Mouse (Mus musculus): ENCODE results near the gene Ten1.

- no peak for TF ChIP-seq EP300 (IDR thresholded peaks at IDR 0.05; ENCODE audit: low read length)
- TF ChIP-seq CTCF (conservative IDR thresholded peaks at IDR 0.05 in 1 of 2, IDR thresholded peaks at IDR 0.05 in 1 of 2; ENCODE audit: low read depth in 2 of 2, low read length in 2 of 2) = no peak
- TF ChIP-seq MAFK (IDR thresholded peaks at IDR 0.05; ENCODE audit: insufficient replicate concordance, low read length) = no peak
- TF ChIP-seq POLR2A (IDR thresholded peaks at IDR 0.05; ENCODE audit: low read depth, low read length) = no peak
- no peak for TF ChIP-seq USF2 (conservative IDR thresholded peaks at IDR 0.05; ENCODE audit: low read depth, low read length)
- no peak for TF ChIP-seq NELFE (IDR thresholded peaks at IDR 0.05; ENCODE audit: low read depth, low read length)
- TF ChIP-seq USF1 (IDR thresholded peaks at IDR 0.05; ENCODE audit: low read depth, low read length) = no peak
These were observed 12.8 kb upstream of the Ten1 start for GRCm38 (mm10) chr11:116185836-116186235.
